Mouse (Mus musculus) MEL (cell line): ENCODE measurements around the gene Nudt3. TPM values are rescaled to one million over a fixed set of nuclear protein-coding genes. Genes with fewer than 3 reads are reported as not detected.
A peak's percentile ranks its signal among the peaks of the same experiment; 100 is the strongest.

Experiments
- DNase-seq: peaks from one replicate; pipeline ENCODE4 v3.0.0; 2011; ENCODE audit warnings: low read depth, low spot score
- H3K27ac ChIP-seq: 2 replicates; pipeline ENCODE4 v1.5.1; 2012; ENCODE audit warnings: low read depth, mild to moderate bottlenecking, control low read depth, low read length, moderate library complexity; ENCODE audit not compliant: control insufficient read depth
- H3K27me3 ChIP-seq, 2 experiments: fragments of 150-350 bp in 1 of 2; sonication (generic) in 1 of 2; 2 replicates each; pipeline ENCODE4 v1.6.1; 2012; ENCODE audit warnings: low read length in 2 of 2, mild to moderate bottlenecking in 2 of 2, improper control_type of control experiment in 1 of 2, moderate library complexity in 1 of 2; ENCODE audit not compliant: insufficient read depth in 2 of 2, control insufficient read depth in 1 of 2
- H3K36me3 ChIP-seq, 2 experiments: 2 replicates each; pipeline ENCODE4 v1.6.1; 2012 to 2014; ENCODE audit warnings: low read length in 2 of 2, improper control_type of control experiment in 1 of 2, inconsistent platforms in 1 of 2, mild to moderate bottlenecking in 1 of 2; ENCODE audit not compliant: insufficient read depth in 2 of 2, control insufficient read depth in 1 of 2
- H3K4me1 ChIP-seq, 2 experiments: fragments of 150-350 bp in 1 of 2; sonication (generic) in 1 of 2; 2 replicates each; pipeline ENCODE4 v1.6.1; 2012; ENCODE audit warnings: low read length in 2 of 2, improper control_type of control experiment in 1 of 2, mild to moderate bottlenecking in 1 of 2; ENCODE audit not compliant: insufficient read depth in 2 of 2, control insufficient read depth in 1 of 2
- H3K4me3 ChIP-seq, 2 experiments: fragments of 150-350 bp in 1 of 2; sonication (generic) in 1 of 2; 2 replicates each; pipeline ENCODE4 v1.5.1; 2012; ENCODE audit warnings: low read depth in 2 of 2, low read length in 2 of 2, mild to moderate bottlenecking in 2 of 2, moderate library complexity in 2 of 2, control low read depth in 1 of 2, improper control_type of control experiment in 1 of 2; ENCODE audit not compliant: control insufficient read depth in 1 of 2, insufficient read depth in 1 of 2
- H3K79me2 ChIP-seq: 2 replicates; pipeline ENCODE4 v1.6.1; 2012; ENCODE audit warnings: mild to moderate bottlenecking, low read length, moderate library complexity; ENCODE audit not compliant: control insufficient read depth, poor library complexity, insufficient read depth
- H3K9ac ChIP-seq: 2 replicates; pipeline ENCODE4 v1.6.1; 2012; ENCODE audit warnings: low read depth, mild to moderate bottlenecking, control low read depth, low read length, moderate library complexity; ENCODE audit not compliant: control insufficient read depth, poor library complexity, severe bottlenecking
- H3K9me3 ChIP-seq: fragments of 150-350 bp; sonication (generic); replicated peaks from 2 replicates; pipeline ENCODE4 v1.6.1; 2012; ENCODE audit warnings: mild to moderate bottlenecking, low read length, improper control_type of control experiment, moderate library complexity; ENCODE audit not compliant: insufficient read depth
- CHD1 ChIP-seq: IDR thresholded peaks from 2 replicates; pipeline ENCODE4 v1.6.1; 2012; ENCODE audit warnings: low read depth, mild to moderate bottlenecking, inconsistent platforms, low read length, improper control_type of control experiment
- CHD2 ChIP-seq: IDR thresholded peaks from 2 replicates; pipeline ENCODE4 v1.6.1; 2011; ENCODE audit warnings: low read length, improper control_type of control experiment
- CTCF ChIP-seq, 3 experiments: IDR thresholded peaks in 2 of 3; conservative IDR thresholded peaks in 1 of 3; 2 replicates each; pipeline ENCODE4 v1.5.1; 2011 to 2012; ENCODE audit warnings: low read length in 3 of 3, low read depth in 2 of 3, mild to moderate bottlenecking in 2 of 3, improper control_type of control experiment in 1 of 3, inconsistent platforms in 1 of 3, mixed read lengths in 1 of 3, moderate library complexity in 1 of 3; ENCODE audit not compliant: control insufficient read depth in 1 of 3, insufficient read depth in 1 of 3, poor library complexity in 1 of 3, severe bottlenecking in 1 of 3
- E2F4 ChIP-seq: IDR thresholded peaks from 2 replicates; pipeline ENCODE4 v1.6.1; 2011; ENCODE audit warnings: low read depth, low read length, improper control_type of control experiment, borderline replicate concordance
- ELF1 ChIP-seq: IDR thresholded peaks from 2 replicates; pipeline ENCODE4 v1.6.1; 2014; ENCODE audit warnings: low read depth, mild to moderate bottlenecking, inconsistent platforms, low read length, improper control_type of control experiment, moderate library complexity
- ETS1 ChIP-seq: IDR thresholded peaks from 2 replicates; pipeline ENCODE4 v1.6.1; 2012; ENCODE audit warnings: low read depth, mild to moderate bottlenecking, inconsistent platforms, low read length, improper control_type of control experiment, moderate library complexity
- HCFC1 ChIP-seq: IDR thresholded peaks from 2 replicates; pipeline ENCODE4 v1.6.1; 2012; ENCODE audit warnings: low read depth, mild to moderate bottlenecking, inconsistent platforms, low read length, improper control_type of control experiment, moderate library complexity
- MAFK ChIP-seq: IDR thresholded peaks from 2 replicates; pipeline ENCODE4 v1.6.1; 2011; ENCODE audit warnings: low read depth, mild to moderate bottlenecking, low read length, improper control_type of control experiment, borderline replicate concordance
- MAX ChIP-seq: IDR thresholded peaks from 2 replicates; pipeline ENCODE4 v1.6.1; 2011; ENCODE audit warnings: low read length, improper control_type of control experiment
- MXI1 ChIP-seq: IDR thresholded peaks from 2 replicates; pipeline ENCODE4 v1.6.1; 2011; ENCODE audit warnings: mild to moderate bottlenecking, low read depth, low read length, improper control_type of control experiment
- MYC ChIP-seq: IDR thresholded peaks from 2 replicates; pipeline ENCODE4 v1.6.1; 2011; ENCODE audit warnings: low read depth, mild to moderate bottlenecking, low read length, improper control_type of control experiment, moderate library complexity
- NELFE ChIP-seq: IDR thresholded peaks from 2 replicates; pipeline ENCODE4 v1.6.1; 2011; ENCODE audit warnings: low read depth, low read length, improper control_type of control experiment
- NRF1 ChIP-seq: IDR thresholded peaks from 2 replicates; pipeline ENCODE4 v1.6.1; 2014; ENCODE audit warnings: low read depth, mild to moderate bottlenecking, inconsistent platforms, low read length, improper control_type of control experiment, moderate library complexity; ENCODE audit not compliant: poor library complexity, insufficient read depth, severe bottlenecking
- POLR2A ChIP-seq, 2 experiments: IDR thresholded peaks; 2 replicates each; pipeline ENCODE4 v1.6.1; 2011 to 2012; ENCODE audit warnings: low read length in 2 of 2, mild to moderate bottlenecking in 2 of 2, control low read depth in 1 of 2, improper control_type of control experiment in 1 of 2, low read depth in 1 of 2, moderate library complexity in 1 of 2; ENCODE audit not compliant: control insufficient read depth in 1 of 2, insufficient read depth in 1 of 2, poor library complexity in 1 of 2
- POLR2AphosphoS2 ChIP-seq: IDR thresholded peaks from 2 replicates; pipeline ENCODE4 v1.6.1; 2011; ENCODE audit warnings: low read length, improper control_type of control experiment
- RCOR1 ChIP-seq: IDR thresholded peaks from 2 replicates; pipeline ENCODE4 v1.6.1; 2012; ENCODE audit warnings: low read depth, mild to moderate bottlenecking, inconsistent platforms, low read length, improper control_type of control experiment
- SIN3A ChIP-seq: IDR thresholded peaks from 2 replicates; pipeline ENCODE4 v1.6.1; 2012; ENCODE audit warnings: low read length, improper control_type of control experiment, inconsistent platforms
- SMC3 ChIP-seq: IDR thresholded peaks from 2 replicates; pipeline ENCODE4 v1.6.1; 2011; ENCODE audit warnings: low read depth, low read length, improper control_type of control experiment
- TBP ChIP-seq: IDR thresholded peaks from 2 replicates; pipeline ENCODE4 v1.8.0; 2011; ENCODE audit warnings: low read depth, low read length, improper control_type of control experiment
- TCF12 ChIP-seq: IDR thresholded peaks from 2 replicates; pipeline ENCODE4 v1.6.1; 2014; ENCODE audit warnings: low read depth, mild to moderate bottlenecking, inconsistent platforms, low read length, improper control_type of control experiment, moderate library complexity
- UBTF ChIP-seq: IDR thresholded peaks from 2 replicates; pipeline ENCODE4 v1.6.1; 2012; ENCODE audit warnings: low read depth, mild to moderate bottlenecking, inconsistent platforms, low read length, improper control_type of control experiment, moderate library complexity, borderline replicate concordance; ENCODE audit not compliant: insufficient read depth
- USF1 ChIP-seq: IDR thresholded peaks from 2 replicates; pipeline ENCODE4 v1.6.1; 2014; ENCODE audit warnings: low read depth, mild to moderate bottlenecking, inconsistent platforms, low read length, improper control_type of control experiment, moderate library complexity
- ZKSCAN1 ChIP-seq: IDR thresholded peaks from 2 replicates; pipeline ENCODE4 v1.6.1; 2012; ENCODE audit warnings: low read depth, mild to moderate bottlenecking, inconsistent platforms, low read length, improper control_type of control experiment, moderate library complexity
- ZMIZ1 ChIP-seq: IDR thresholded peaks from 2 replicates; pipeline ENCODE4 v1.6.1; 2012; ENCODE audit warnings: low read depth, mild to moderate bottlenecking, inconsistent platforms, low read length, improper control_type of control experiment, moderate library complexity
- polyA plus RNA-seq, 2 experiments: library from polyadenylated mRNA; stranded (reverse) in 1 of 2; unstranded in 1 of 2; fragments of >175 nt in 1 of 2; fragments of >200 nt in 1 of 2; gene quantifications; 2 replicates each; pipeline versions ENCODE4 v1.2.1 to v1.2.4; 2012; ENCODE audit warnings: low replicate concordance in 2 of 2, low read depth in 1 of 2; ENCODE audit not compliant: insufficient read length in 2 of 2, insufficient read depth in 1 of 2, missing spikeins in 1 of 2
- total RNA-seq: library from RNA; depleted of rRNA; stranded (reverse); fragments of 300-350 nt; gene quantifications from 2 replicates; pipeline ENCODE4 v1.2.3, GENCODE M21; 2012; rRNA removed

Nudt3 gene
- 93.8 and 96.5 TPM in 2 replicates for total RNA-seq
- 100 to 1,000 TPM in 1 of 2 experiments, 10 to 100 TPM in 1; 97.0 to 258 TPM for polyA plus RNA-seq

GRCm38 (mm10) chr17:27623360-27624326 is at the start of gene Nudt3:
TSS of gene Nudt3 (minus strand) at chr17:27623495.
- peaks cover 0 to 11% of the 10 kb centered on the region in 2 experiments for H3K4me1 ChIP-seq
- peak within 1 kb of the TSS; percentile 58 for H3K27ac ChIP-seq
- DNase-seq: peak; percentile 92
- H3K27me3 ChIP-seq: no peaks in the 10 kb centered on the region
- H3K4me3 ChIP-seq: peak within 1 kb of the TSS; percentile 82 to 86
- peaks cover 0 to 18% of the 10 kb centered on the region in 2 experiments; a peak in 2 of 4 replicates for H3K36me3 ChIP-seq
- no peak for TF ChIP-seq ZKSCAN1
- TF ChIP-seq HCFC1: no peak; the same call in 1 of the 2 replicates
- TF ChIP-seq CHD1: no peak
- no peak for TF ChIP-seq E2F4
- no peak for TF ChIP-seq CHD2
- TF ChIP-seq MYC: peak; percentile 65; the same call in 1 of the 2 replicates
- peak; percentile 49; the same call in 1 of the 2 replicates for TF ChIP-seq MAX
- TF ChIP-seq USF1: no peak; the same call in 1 of the 2 replicates
- TF ChIP-seq ZMIZ1: no peak
- peak; percentile 91 for TF ChIP-seq MXI1
- TF ChIP-seq SIN3A: peak; percentile 87
- 0 out of 2 replicates have a peak, but pooled peaks have one; percentile 14 for TF ChIP-seq TCF12
- TF ChIP-seq TBP: peak; percentile 45; the same call in 1 of the 2 replicates
- peak; percentile 44; the same call in 1 of the 2 replicates for TF ChIP-seq POLR2AphosphoS2
- TF ChIP-seq CTCF (IDR thresholded peaks at IDR 0.05 in 2 of 3, conservative IDR thresholded peaks at IDR 0.05 in 1 of 3; ENCODE audit: control insufficient read depth in 1 of 3, insufficient read depth in 1 of 3, low read depth in 2 of 3, low read length in 3 of 3, poor library complexity in 1 of 3, severe bottlenecking in 1 of 3): 0 out of 6 replicates have a peak, but pooled peaks of 1 of the 3 experiments have one; percentile 11
- peak; percentile 59 for TF ChIP-seq NELFE
- TF ChIP-seq POLR2A (IDR thresholded peaks at IDR 0.05; ENCODE audit: control insufficient read depth in 1 of 2, insufficient read depth in 1 of 2, low read depth in 1 of 2, low read length in 2 of 2, poor library complexity in 1 of 2): peak; percentile 64 to 96; a peak in 3 of 4 replicates
- TF ChIP-seq MAFK: no peak
- peak; percentile 63; the same call in 1 of the 2 replicates for TF ChIP-seq UBTF
- no peak for TF ChIP-seq RCOR1
- no peak for TF ChIP-seq SMC3
- TF ChIP-seq ETS1: 0 out of 2 replicates have a peak, but pooled peaks have one; percentile 7
- TF ChIP-seq NRF1: peak; percentile 90
- TF ChIP-seq ELF1: peak; percentile 21
- H3K79me2 ChIP-seq: peaks cover 47% of the 10 kb centered on the region
- no peaks in the 10 kb centered on the region for H3K9me3 ChIP-seq
- H3K9ac ChIP-seq: peak within 1 kb of the TSS; percentile 99
